Mouse (Mus musculus): ENCODE data around the gene Trdmt1.

Trdmt1 gene

DNA sequence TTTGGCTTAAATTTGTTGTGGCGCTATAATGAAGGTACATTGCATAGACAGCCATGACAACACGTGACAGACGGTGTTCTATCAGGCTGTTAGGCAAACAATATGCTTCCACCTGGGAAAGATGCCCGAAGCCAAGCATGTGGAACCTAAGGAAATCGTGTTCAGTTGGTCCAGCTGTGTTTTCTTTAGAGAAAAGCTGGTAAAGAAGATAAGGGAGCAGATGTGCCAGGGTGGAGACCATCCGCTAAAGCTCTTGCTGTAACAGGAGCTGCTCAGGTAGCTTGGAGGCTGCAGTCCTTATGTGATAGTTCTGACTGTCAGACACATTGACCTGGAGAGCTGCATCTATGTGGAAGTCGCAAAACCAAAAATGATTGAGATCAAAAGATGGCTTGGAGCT, 45.3 kb downstream of the Trdmt1 start:
- no peak for DNase-seq (ENCODE audit: inconsistent ontology term)

DNA sequence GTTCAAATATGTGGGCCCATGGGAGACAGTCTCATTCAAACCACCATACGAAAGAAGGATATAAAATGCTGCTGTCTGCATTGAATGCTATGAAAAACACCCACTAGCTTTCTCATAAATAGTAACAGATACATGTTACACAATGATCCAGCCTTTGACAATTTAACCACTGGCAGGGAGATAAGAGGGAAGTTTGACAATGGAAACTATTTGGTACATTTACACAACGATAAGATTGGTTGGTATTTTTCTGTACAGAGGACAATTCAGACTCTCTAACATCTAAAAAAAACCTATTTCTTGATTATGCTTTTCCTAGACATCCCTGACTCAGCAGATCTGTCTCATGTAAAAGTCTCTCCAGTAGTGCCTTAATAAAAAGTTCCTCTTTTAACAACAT, 48.4 kb downstream of the Trdmt1 start:
- DNase-seq (ENCODE audit: inconsistent ontology term) = no peak

DNA sequence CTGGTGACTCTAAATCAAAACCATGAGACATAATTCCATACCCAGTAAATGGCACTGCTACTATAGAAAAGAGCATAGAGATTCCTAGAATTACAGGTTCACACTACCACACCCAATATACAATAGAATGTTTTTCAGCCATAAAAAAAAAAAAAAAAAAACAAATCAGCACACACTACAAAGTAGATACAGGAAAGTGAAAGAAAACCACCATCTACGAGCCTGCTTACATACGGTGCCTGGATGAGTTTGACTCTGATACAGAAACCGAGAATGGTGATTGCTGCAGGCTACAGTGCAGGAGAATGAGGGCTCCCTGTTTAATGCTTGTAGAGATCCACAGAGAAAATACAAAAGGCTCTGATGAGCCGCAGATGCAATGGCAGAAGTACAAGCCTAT, 51.5 kb downstream of the Trdmt1 start:
- DNase-seq (ENCODE audit: inconsistent ontology term) = no peak

DNA sequence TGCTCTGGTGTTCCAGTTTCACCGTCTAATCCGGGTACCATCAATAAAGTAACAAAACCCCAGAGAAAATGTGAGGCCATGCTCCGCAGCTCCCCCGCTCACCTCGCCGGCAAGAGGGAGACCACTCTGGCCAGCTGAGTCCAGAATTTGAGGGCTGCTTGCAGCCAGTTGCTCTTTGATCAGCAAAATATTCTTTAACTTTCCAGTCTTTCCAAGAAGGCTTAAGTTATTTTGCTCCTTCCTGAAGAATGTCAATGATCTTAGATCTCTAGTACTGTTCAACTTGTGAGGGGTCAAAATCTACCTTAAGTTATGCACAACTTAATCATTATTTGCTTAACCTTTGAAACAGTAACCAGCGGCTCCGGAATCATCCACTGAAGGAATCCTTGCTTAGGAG, 52.7 kb downstream of the Trdmt1 start, which contains the start of gene Cubn:
Gene Cubn (minus strand): TSS at position 80 of the 400 bp plus-strand sequence.
- no peak for DNase-seq (ENCODE audit: inconsistent ontology term)

DNA sequence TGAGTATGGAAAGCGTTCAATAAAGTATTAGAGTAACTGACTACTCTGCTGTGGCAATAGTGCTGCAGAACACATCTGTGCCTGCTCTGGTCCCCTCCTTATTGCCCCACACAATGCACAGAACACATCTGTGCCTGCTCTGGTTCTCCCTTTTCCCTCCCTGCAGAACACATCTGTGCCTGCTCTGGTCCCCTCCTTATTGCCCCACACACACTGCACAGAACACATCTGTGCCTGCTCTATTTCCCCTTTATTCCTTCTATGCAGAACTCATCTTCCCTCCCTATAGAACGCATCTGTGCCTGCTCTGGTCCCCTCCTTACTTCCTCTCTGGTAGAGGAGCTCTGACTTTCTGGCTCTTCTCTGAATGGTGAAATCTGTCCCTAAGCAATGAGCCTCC, 54.0 kb downstream of the Trdmt1 start:
- DNase-seq (ENCODE audit: inconsistent ontology term) = no peak

DNA sequence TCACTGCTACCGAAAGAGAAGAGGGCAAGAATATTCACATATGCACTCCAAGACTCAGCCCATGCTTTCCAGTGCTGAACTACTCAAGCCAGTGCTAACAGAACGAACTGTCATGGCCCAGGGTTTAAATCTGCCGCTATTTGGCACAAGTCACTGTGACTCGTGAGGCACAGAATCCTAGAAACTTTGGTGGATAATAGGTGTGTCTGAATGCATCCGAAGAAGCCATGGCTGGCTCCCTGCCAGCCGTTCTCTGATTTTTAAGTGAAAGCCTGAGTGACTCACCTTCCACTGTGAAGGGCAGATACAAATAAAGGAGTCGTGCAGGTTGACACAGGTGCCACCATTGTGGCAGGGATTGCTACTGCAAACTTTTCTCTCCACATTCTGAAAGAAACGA, 58.0 kb downstream of the Trdmt1 start:
- DNase-seq (ENCODE audit: inconsistent ontology term) = no peak

DNA sequence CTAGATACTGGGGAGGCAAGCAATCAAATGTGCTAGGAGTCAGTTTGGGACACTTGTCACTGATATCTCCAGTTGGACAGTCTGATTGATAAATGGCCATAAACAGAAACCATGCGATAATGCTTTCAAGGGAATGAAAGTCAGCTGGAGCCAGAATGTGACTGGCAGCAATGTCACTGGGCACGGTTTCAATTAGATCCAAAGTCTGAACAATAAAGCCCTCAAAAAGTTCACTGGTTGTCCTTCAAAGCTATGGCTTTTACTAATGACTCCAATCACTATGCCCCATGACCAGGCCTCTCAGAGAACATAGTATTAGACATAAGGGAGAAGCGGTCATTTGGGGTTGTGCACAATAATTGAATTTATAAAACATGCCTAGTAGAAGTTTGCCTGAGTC, 59.9 kb downstream of the Trdmt1 start:
- no peak for DNase-seq (ENCODE audit: inconsistent ontology term)

DNA sequence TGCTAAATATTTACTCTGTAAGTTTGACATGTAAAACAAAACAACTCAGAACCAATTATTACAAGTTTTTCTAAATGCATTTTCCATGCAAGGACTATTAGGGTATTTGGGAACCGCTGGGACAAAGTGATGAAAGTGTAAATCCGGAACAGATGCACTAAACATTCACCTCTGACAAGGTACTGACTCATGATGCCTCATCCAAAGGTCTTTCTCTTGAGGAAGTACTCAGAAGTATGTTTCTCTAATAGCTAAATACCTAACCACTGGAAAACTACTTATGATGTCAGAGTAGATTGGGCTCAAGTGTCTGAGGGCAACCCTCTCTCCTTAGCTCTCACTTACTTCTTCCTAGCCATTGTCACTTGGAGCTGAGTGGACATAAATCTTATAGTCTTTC, 63.7 kb downstream of the Trdmt1 start:
- DNase-seq (ENCODE audit: inconsistent ontology term) = no peak

DNA sequence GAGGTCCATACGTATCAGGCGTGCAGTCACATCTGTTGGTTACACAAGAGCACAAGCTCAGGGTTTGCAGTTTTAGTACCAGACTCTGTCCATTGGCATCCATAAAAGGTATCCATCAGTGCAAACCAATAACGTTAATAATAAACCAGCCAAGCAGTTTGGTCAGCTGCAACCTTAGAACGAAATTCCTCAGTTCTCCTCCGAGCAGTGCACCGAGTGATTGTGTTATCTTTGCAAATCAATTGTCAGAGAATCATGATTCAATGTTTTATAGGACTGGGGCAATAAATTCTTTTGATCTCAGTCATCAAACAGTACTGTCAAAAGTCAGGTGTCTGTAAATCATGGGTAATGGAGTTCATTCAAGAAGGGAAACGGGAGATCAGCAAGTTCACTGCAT, 65.3 kb downstream of the Trdmt1 start:
- no peak for DNase-seq (ENCODE audit: inconsistent ontology term)

DNA sequence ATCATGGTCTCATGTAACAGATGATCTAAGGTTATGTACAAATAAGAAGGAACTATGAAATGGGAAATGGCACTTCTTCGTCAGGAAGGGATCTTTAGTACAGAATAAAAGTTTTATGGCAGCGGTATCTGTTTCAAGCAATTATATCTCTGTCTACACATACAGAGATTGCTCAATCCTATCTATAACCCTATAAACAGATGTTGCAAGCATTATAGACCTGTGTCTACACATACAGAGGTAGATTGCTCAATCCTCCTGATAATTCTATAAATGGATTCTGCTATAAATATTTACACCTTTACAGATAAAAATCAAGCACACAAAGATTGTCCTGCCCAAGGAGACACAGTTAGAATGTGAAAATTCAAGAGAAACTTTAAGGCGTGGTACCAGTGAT, 74.4 kb downstream of the Trdmt1 start:
- no peak for DNase-seq (ENCODE audit: inconsistent ontology term)

DNA sequence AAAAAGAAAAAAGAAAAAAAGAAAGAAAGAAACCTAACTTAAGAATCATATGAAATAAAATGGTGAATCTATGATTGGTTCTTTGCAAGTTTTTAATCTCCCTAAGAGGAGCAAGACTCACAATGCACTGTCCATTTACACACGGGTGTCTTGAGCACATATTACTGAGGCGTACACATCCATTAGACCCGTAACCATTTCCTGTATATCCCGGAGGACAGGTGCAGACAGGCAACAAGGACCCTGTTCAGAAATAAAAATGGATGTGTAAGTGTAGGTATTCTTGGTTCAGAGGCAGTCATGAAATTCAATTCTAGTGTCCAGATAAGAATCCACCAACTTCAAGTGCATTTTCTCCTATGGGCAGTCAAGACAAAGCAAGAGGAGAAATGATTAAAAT, 74.8 kb downstream of the Trdmt1 start:
- DNase-seq (ENCODE audit: inconsistent ontology term) = no peak

DNA sequence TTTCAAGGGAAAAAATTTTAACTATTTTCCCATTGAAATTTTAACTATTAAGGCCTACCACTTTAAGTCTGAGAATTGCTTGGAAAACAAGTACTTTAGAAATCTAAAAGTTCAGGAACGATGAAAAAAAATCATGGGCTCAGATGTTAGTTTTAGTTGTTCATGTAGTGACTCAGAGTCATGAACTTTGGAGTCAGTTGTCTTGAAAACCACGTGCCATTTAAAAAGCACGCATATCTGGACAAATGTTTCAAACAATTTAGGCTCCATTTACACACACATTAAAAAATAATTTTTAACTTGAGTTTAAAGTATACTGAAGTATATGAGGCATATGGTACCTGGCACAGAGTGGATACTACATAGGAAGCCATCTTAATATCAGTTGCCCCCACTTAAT, 77.8 kb downstream of the Trdmt1 start:
- DNase-seq (ENCODE audit: inconsistent ontology term) = no peak

All from Muller cell, postnatal 12 days (primary cell).